Mouse (Mus musculus) liver, adult 2 months (tissue): ENCODE data around the gene Myod1.

Experiments used
- CTCF ChIP-seq: fragments of 200-500 bp; IDR thresholded peaks from 2 replicates; pipeline ENCODE4 v1.5.1; 2011; ENCODE audit warnings: low read depth, low read length, control low read depth
- POLR2A ChIP-seq: fragments of 200-500 bp; IDR thresholded peaks from 2 replicates; pipeline ENCODE4 v1.6.1; 2011; ENCODE audit warnings: low read length, control low read depth; ENCODE audit not compliant: insufficient read depth; ENCODE audit errors: extremely low read depth

GRCm38 (mm10) chr7:46409204-46409789, 33.0 kb downstream of the Myod1 start:
- TF ChIP-seq POLR2A (no peak), CTCF (no peak)
